Mouse (Mus musculus): Measurements from ENCODE around the gene Vmn2r83.

DNA sequence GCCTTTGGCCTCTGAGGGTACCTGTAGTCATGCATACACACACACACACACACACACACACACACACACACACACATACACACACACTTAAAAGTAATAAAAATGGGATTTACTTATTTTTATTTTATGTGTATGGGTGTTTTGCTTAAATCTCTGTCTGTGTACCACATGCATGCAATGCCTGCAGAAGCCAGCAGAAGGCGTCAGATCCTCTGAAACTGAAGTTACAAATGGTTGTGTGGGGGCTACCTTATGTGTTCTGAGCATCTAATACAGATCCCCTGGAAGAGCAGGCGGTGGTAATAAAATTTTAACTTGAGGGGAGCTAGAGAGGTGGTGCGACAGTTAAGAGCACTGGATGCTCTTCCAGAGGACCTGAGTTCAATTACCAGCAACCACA is 59.5 kb downstream of the Vmn2r83 start:
- peak; percentile 57 for TF ChIP-seq CTCF (conservative IDR thresholded peaks at IDR 0.05; ENCODE audit: low read length)
- no peak for TF ChIP-seq NANOG (IDR thresholded peaks at IDR 0.05; ENCODE audit: borderline replicate concordance, low read length)
- TF ChIP-seq POU5F1 (IDR thresholded peaks at IDR 0.05; ENCODE audit: borderline replicate concordance, low read length): no peak

Data from E14TG2a.4 (cell line).